Mouse (Mus musculus): ENCODE data around the gene Mef2c.

Mef2c gene

DNA sequence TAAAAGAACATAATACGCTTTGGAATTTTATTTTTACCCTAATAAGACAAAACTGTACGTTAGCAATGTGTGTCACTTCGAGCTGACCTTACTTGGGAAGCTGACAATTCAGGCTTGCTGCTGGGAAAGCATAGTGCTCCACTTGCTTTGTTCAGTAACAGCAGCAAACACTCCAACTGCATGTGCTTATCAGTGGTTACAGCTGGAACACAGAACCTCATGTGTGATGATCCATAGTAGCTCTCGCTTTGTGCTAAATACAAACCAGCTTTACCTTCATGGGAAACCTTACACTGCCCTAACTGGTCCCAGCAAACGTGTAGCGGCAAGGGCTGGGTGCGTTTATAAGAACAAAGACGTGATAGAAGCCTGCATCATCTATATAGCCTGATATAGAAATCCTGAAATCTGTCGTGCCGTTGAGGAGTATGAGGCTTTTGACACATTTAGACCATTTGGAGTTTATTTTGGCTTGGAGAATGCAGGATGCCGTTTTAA, 65.0 kb downstream of the Mef2c start:
- DNase-seq (ENCODE audit: extremely low spot score, low spot score): no peak

DNA sequence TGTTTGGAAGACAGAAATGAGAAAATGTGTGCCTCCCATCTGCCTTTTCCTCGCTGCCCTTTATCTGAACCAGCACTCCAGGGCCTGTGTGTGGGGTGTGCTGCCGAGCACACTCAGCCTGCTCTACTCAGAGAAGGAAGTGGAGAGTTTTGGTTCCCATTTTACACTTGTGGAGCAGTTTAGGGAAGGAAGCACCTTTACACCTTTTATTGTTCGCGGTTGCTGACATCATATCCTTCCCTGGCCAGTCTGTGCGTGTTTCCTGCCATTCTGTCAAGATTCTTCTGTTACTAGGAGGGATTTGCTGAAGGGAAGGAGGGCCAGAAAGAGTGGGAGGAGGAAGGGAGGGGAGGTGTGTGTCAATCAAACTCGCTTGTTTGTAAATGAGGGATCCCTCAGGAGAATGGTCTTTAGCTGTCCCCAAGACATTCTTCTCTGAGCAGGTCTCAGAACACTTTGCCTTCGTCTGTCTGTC, 68.2 kb downstream of the Mef2c start:
- no peak for DNase-seq (ENCODE audit: extremely low spot score, low spot score)

DNA sequence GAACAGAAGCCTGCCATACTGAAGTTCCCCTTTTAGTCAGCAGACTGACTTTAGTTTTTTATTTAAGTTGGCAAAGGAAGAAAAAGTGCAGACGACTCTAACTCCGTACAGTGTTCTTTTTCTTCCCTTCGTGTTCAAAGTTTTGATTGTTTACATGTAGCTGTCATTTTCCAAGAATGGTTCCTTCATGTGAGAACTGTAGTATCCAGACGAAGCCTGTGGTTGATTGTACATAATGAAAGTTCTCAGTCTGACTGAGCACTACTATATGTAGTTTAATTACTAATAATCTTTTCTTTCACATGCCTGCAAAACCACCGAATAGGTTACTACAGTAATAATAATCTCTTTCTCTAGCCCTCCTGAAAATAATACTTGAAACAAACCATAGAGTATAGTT, 68.6 kb downstream of the Mef2c start:
- DNase-seq (ENCODE audit: extremely low spot score, low spot score): no peak

DNA sequence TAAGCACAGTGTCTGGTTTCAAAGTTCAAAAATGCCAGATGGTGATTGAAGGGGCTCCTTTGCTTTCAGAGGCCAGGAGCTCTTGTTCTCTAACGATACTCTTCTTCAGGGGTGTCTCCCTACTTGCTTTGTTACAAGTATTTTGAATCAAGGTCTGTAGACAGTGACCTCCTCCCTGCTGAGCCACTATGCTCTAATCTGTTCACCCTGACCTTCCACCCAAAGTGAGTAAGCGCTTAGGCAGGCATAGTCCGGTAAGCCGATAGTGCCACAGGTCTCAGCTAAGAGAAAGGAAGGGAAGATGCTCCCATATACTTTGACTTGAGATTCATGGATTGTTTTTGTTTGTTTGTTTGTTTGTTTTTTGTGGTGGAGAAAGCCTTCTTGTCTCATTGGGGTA, 69.5 kb downstream of the Mef2c start:
- DNase-seq (ENCODE audit: extremely low spot score, low spot score): no peak

DNA sequence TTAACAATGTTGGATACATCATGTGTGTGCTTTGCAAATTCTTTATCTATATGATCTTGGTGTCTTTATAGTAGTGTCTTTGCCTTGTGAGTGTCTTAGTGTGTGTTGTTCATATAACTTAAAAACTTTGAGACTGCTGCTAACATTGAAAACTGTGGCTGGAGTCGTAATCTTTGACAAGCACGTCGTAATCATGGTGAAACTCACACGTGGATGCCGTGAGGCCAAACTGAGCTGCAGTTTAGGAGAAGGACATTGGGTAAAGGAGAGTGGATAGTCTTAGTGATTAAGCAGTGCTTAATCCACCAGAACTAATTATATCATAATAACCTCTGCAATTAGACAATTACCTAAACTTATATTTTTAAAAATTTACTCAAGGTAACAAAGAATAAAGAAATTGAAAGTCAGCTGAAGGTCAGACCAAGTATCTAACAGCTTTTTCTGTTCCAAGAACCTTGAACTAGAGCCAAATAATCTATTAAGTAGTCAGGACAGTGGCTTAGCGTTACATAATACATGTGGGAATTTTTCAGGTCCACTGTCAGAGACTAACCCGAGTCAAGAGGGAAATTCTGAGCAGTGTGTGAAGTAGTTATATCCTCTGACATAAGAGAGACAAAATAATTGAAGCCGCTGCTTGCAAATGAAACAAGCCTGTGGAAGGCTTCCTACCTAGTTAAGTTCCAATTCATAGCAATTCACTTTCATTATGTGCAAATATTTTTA, 70.2 kb downstream of the Mef2c start:
- DNase-seq (ENCODE audit: extremely low spot score, low spot score): no peak

DNA sequence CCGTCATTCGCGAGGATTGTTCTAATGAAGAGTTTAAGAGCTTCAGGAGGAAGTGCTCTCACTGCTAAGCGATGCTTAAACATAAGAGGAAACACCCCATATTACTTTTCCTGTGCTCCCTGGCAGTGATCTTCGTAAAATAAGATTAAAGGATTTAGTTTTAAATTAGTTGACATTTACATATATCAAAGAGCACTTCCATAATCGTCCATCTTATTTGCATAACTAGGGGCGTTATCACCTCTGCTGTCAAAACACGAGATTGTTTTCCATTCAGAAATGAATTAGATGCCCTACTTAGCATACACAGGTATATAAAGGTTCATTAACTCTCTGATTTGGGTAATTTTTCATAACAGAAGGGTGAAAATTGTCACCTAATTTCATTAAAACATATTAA, 71.0 kb downstream of the Mef2c start:
- DNase-seq (ENCODE audit: extremely low spot score, low spot score): no peak

DNA sequence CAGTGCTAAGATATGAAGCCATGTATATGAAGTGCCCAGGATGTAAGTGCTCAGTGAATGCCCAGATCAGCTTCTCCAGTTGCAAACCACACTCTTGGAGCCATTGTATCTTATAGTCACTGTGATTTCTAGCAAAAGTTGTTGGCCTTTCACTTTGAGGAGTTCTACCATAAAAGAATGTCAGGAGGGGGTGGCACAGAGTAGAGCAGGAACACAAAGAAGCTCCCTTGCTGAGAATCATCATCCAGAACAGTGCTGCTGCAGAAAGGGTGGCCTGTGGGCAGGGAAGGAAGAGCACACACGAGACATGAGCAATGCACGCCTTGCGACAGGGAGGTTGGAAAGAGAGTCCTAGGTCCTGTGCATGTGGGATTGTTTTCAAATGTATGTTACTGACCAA, 75.6 kb downstream of the Mef2c start:
- no peak for DNase-seq (ENCODE audit: extremely low spot score, low spot score)

DNA sequence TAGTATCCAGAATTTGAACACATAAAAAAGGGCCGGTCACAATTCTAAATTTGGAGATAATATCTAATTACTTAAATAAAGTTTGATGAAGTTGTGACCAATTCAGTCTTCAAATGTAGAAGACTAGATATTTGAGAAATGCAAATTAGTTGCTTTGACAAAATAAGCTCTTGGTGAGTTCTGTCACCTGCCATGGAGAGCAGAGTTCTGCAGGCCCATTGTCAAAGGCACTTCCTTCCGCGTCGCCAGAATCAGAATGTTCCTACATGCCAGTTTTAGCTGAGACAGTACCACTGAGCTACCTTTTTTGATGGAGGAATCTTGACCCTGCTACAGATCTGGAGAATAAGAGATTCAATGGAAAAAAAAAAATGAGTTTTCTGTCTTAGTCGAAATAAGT, 77.0 kb downstream of the Mef2c start:
- DNase-seq (ENCODE audit: extremely low spot score, low spot score): no peak

DNA sequence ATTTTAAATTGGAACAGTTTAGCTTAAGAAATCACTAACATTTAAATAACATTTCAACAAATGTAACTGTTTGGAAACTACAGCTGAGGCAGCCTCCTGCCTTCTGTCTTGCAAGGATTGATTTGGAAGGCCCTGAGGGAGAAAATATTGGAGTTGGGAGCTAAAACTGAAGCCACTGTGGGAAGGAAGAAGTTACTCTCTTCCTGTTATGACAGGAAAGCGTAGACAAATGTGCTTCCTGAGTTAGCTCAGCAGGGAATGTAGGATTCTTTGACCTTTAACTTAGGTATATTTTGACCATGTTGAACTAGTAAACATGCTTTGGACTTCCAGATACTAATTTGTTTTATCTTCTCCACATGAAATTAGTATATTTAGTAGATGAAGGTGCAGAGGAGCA, 78.7 kb downstream of the Mef2c start:
- no peak for DNase-seq (ENCODE audit: extremely low spot score, low spot score)

DNA sequence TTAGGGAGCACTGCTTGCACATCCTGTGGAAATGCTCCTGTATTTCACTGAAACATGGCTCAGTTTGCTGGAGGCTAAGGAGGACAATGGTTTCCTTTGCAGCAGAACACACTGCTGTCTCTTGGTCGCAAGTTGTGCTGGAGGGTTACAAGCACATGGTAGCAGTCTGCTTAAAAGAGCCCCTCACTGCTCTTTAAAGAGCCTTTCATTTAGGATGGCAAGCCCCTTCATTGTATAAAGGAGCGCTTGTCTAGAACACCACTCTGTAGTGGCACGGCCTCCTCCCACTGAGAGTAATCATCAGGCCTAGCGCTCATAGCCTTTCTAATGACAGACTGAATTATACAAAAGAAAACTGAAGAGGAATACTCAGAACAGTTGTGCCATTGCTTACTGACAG, 80.0 kb downstream of the Mef2c start:
- DNase-seq (ENCODE audit: extremely low spot score, low spot score): no peak

DNA sequence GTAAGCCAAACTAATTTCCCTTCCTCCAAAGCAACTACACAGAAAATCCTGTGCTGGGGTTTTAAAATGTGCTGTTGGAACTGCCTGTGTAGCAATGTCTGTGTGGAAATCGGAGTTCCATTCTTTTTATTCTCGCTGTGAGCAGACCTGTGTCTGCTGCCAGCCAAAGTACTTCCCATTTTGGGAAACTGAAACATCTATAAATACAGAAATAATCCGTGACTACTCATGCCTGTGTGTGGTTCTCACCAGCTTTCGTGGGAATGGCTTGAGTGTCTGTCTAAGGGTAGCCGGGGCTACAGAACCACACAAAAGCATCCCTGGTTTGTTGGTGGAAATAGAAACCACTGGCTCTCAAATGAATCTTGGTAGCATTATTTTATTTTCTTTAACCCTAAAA, 81.5 kb downstream of the Mef2c start:
- DNase-seq (ENCODE audit: extremely low spot score, low spot score): no peak

DNA sequence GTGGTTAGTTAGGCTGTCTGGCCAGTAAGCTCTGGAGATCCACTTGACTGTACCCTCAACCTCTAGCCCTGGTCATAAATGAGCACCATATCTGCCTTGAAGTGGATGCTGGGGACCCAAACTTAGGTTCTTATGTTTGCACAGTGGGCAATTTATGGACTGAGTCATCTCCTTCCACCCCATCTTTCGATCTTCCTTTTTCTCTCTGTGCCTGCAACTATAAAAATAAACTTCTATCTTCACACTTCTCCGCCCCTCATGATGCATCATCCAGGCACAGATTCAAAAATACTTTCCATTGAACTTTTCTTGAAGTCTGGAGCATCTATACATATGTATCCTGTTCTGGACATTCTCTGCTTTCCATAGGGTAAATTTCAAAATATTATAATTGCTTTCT, 84.4 kb downstream of the Mef2c start:
- no peak for DNase-seq (ENCODE audit: extremely low spot score, low spot score)

DNA sequence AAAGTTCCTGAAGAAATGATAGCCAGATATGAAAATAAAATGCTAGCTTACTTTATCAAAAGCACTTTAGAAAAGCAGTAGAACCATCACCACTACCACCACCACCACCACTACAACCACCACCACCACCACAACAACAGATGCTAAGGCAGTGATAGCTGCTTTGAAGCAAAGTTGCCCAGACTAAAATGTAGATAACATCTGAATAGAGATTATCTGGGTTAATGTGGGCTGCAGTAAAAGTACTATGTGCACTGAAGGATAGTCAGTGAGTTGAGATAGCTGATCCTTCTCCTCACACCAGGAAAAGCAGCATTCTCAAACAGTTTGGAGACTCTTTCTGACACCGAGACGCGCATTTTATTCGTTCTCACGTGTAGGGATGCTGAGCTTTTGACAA, 87.1 kb downstream of the Mef2c start:
- DNase-seq (ENCODE audit: extremely low spot score, low spot score): no peak

DNA sequence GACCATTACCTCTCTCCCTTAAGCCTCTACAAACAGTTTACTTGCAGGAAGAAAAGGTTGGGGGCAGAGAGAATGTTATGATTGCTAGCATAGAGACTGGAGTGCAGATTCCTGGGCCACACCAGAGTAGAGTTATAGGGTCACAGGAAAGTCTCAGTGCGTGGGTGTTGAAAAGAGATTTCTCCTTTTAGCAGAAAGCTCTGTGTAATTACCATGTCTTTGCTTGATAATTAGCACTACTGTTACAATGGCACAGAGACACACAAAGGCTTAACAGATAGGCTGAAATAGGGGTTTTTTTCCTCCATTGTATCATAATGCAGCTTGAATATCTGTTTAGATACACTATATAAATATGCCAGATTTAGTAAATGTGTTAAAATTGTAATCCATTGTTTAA, 91.6 kb downstream of the Mef2c start:
- no peak for DNase-seq (ENCODE audit: extremely low spot score, low spot score)

DNA sequence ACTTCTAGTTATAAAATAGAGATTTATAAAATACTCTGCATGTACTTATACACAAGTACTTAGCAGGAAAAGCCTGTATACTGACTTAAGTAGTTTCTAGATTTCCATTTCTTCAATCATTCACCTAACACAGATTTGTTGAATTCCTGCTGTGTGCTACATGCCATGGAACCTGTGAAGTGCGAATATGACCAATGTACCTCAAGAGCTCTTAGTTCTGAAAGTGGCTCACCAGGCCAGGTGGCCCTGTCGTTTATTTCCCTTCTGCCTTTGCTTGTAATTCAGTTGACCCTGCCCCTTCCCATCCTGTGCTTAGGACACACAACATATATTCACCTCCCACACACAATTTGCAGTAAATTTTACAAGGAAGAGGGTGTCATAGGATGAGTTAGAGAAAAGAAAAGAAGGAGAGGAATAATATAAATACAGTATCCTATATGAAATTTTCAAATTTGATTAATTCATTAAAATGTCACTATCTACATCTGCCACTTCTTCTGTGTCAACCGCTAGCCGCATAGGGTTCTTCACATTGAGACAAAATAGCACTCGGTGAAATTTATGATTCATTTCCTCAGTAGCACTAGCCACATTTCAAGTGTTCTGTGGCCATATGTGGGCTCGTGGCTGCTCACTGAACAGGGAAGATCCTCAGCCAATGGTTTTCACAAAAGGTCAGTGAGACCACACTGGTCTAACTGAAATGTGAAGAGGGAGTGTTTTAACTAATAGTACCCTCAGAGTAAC, 93.3 kb downstream of the Mef2c start:
- DNase-seq (ENCODE audit: extremely low spot score, low spot score): no peak

DNA sequence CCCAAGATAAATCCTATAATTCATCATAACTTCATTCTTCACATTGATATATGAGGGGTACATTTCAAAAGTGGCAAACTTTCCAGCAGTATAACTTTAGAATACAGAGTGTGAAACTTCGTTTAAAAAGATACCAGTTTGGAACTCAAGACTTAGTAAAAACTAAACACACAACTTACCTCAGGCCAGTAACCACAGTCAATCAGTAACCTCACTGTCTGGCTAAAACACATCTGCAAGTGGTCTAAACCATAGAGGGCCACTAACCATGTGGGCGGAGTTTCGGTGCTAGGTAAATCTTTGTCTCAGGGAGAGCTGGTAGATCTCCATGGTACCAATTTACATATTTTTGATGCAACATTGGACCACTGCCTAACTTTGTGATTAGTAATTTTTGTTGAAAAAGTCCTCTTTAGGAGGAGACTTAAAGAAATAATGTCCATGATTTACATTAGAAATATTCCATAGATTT, 93.9 kb downstream of the Mef2c start:
- no peak for DNase-seq (ENCODE audit: extremely low spot score, low spot score)

DNA sequence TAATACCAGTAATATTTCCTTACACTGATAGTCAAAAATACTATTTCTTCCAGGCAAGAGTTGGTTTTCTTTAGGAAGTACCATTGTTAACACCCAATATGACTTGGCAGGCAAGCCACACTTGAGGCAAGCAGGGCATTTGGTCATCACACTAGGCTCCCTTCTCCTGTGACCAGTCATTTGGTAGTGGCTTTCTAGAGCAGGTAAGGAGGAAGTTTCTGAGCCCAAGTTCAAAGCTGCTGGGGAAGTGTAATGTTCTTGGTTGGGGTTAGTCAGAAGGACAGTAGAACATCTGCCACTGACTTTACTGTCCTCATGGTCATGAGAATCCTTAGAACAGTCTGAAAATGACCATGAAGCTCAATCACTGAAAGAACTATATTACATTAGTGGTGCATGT, 96.5 kb downstream of the Mef2c start:
- no peak for DNase-seq (ENCODE audit: extremely low spot score, low spot score)

DNA sequence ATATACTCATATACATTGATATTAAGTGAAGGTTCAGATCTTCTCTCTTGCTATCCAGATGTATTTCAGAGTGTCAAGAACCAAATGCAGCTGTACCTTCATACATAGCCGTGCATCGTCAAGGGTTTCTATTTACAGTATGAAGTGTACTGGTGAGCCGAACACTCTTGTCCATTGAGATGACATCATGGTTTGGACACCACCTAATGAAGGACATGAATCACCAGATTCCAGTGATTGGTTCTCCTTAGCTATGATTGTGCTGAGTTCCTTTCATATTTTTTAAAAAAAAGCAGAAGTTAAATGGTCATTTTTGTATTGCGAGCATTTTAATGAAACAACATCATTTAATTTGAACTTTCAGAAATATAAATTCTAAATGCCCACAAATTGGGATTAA, 97.9 kb downstream of the Mef2c start:
- DNase-seq (ENCODE audit: extremely low spot score, low spot score): no peak

DNA sequence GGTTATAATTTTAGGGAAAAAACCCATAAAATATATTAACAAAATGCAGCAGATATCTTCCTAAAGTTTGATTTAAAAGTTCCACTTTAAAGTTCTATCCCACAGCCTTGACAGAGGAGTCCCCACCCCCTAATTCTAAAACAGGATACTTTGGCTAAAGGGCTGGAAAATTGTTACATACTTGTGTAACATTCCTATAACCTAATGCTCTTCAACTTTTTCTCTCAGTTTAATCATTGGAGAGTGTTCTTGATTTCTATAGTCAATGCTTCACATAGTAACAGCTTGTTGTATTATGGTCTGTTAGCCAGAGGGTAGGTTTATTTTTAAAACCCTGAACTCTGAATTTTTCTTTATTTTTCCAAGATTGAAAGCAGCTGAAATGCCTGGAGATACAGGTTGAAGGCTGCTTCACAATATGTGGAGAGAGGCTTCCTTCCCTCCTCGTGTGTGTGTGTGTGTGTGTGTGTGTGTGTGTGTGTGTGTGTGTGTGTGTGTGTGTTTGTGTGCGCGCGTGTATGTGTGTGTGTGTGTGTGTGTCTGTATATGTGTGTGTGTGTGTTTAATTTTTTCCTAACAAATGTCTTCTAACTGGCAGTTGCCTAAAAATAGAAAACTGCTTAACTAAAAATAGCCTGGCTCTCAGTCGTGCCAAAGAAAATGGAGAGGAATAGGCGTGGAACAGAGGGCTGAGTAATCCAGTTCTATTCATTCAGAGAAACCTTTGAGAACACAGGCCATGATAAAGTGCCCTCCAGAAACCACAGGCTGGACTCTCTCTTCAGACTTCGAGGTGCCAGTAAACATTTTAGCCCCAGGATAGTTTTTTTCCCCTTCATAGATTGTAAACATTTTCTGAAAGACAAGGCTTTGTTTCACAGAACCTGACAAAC, 99.8 kb downstream of the Mef2c start:
- no peak for DNase-seq (ENCODE audit: extremely low spot score, low spot score)

DNA sequence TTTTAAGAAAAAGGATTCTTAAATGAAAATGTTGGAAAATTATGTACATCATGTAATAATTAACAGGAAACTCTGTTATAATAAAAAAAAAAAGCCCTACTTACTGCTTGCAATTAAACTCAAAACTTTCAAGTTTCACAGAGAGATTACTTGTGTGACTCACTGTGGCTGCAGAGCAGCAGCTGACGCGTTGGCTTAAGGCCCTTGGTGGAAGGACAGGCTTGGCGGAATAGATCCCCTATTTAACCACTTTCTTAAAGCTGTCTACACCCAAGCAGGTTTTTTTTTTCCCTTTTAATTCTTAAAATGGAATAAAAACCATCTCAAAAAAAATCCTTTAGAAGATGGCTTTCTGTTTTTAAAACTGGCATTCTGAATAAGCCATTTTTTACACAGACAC, 100.5 kb downstream of the Mef2c start:
- no peak for DNase-seq (ENCODE audit: extremely low spot score, low spot score)

DNA sequence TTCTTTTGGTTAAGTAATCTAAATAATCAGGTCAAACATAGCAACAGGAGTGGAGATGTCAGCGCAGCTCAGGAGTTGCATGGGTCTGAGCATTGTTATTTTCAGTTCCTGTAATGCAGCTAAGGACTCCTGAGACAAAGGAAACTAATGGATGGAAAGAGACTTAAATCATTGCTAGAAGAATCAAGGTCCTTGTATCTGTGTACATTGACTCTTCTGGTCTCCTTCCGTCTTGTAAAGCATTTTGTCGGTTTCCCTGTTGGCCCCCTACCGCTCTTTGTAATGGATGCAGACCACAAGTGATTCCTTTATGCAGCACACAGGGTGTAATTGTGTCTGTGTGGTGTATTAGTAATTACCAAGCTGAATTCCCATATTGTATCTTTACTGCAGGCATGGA, 101.0 kb downstream of the Mef2c start:
- DNase-seq (ENCODE audit: extremely low spot score, low spot score): no peak

All from neural tube, embryonic 10.5 days (tissue).